Mouse (Mus musculus) neural tube, embryonic 14.5 days (tissue): ENCODE measurements around the gene Dus1l. TPM values are rescaled to one million over a fixed set of nuclear protein-coding genes. Genes with fewer than 3 reads are reported as not detected.
A peak's percentile ranks its signal among the peaks of the same experiment; 100 is the strongest.
"Not testable (repeated sequence)": the region's sequence is repeated elsewhere in the genome, so short reads cannot be mapped to it uniquely, and the experiment has no call there.

Experiments used
- ATAC-seq: fragments of 200-750 bp; cut with Nextera tagmentation; 2 replicates; pipeline ENCODE4 v1.8.0; 2017; ENCODE audit warnings: low read depth, mild to moderate bottlenecking, moderate TSS enrichment, moderate library complexity
- H3K27ac ChIP-seq: fragments of 300-500 bp; sonication (generic); 2 replicates; pipeline ENCODE4 v1.5.1; 2014; ENCODE audit warnings: low read depth, mild to moderate bottlenecking, control low read depth, low read length, moderate library complexity, mixed read lengths
- H3K27me3 ChIP-seq: fragments of 300-500 bp; sonication (generic); 2 replicates; pipeline ENCODE4 v1.6.1; 2014; ENCODE audit warnings: low read length; ENCODE audit not compliant: control insufficient read depth, insufficient read depth
- H3K36me3 ChIP-seq: fragments of 300-500 bp; sonication (generic); 2 replicates; pipeline ENCODE4 v1.6.1; 2014; ENCODE audit warnings: low read length, mixed read lengths; ENCODE audit not compliant: control insufficient read depth, insufficient read depth
- H3K4me1 ChIP-seq: fragments of 300-500 bp; sonication (generic); 2 replicates; pipeline ENCODE4 v1.6.1; 2014; ENCODE audit warnings: low read length; ENCODE audit not compliant: control insufficient read depth, insufficient read depth
- H3K4me2 ChIP-seq: fragments of 300-500 bp; sonication (generic); 2 replicates; pipeline ENCODE4 v1.6.1; 2014; ENCODE audit warnings: mild to moderate bottlenecking, low read depth, low read length, control low read depth
- H3K4me3 ChIP-seq: fragments of 300-500 bp; sonication (generic); 2 replicates; pipeline ENCODE4 v1.5.1; 2014; ENCODE audit warnings: low read depth, low read length, control low read depth, mixed read lengths
- H3K9ac ChIP-seq: fragments of 300-500 bp; sonication (generic); replicated peaks from 2 replicates; pipeline ENCODE4 v1.6.1; 2014; ENCODE audit warnings: low read depth, mild to moderate bottlenecking, control low read depth, low read length, mixed read lengths
- H3K9me3 ChIP-seq: fragments of 300-500 bp; sonication (generic); 2 replicates; pipeline ENCODE4 v1.6.1; 2016; ENCODE audit warnings: low read length; ENCODE audit not compliant: control insufficient read depth
- WGBS: fragments of 180-500 bp; shearing (Covaris S2); extraction: QIAGEN DNeasy Blood & Tissue Kit; methylation state at CpG from one replicate; pipeline ENCODE4 v1.1.7; 2014; 5-methylcytosine and 5-hydroxymethylcytosine counted together
- polyA plus RNA-seq: library from polyadenylated mRNA; unstranded; fragments of >200 nt; fragmentation: Nextera tagmentation; extraction: Ambion mirVana; gene quantifications from 2 replicates; pipeline ENCODE4 v1.2.1, GENCODE M21; 2014

Gene Dus1l
- polyA plus RNA-seq, 1 experiment from 2014 or later, result 44.8 TPM

DNA sequence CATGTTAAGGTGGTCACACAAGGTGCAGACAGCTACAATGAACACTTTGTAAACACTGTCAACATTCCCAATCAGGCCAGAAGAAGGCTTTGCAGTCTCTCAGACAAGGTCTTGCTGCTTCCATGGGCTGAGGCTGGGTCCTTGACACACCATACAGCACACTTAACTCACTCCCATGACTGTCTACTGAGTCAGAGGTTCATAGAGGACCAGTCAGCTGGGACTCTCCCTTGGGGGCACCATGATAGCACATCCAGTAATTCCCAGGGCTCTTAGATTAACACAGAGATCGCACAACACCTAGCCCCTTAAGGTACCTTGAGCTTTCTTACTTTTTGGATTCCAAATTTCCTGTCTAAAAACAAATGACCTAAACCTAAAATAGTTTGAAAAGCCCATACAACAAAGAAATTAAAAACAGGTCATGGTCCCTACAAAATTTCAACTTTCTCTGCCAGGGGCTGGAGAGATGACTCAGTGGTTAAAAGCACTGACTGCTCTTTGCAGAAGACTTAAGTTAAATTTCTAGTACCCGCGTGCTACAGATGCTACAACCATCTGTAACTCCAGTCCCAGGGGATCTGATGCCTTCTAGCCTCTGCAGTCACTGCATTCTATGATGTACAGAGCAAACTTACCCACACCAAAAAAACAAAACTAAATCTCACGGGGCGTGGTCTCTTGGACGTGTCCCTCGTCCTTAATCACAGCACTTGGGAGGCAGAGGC, 22.6 kb downstream of the Dus1l start:
- H3K27me3 ChIP-seq, result no peaks in the 10 kb centered on the region
- ATAC-seq, result no peak
- no peak overlapping the region for H3K4me2 ChIP-seq

DNA sequence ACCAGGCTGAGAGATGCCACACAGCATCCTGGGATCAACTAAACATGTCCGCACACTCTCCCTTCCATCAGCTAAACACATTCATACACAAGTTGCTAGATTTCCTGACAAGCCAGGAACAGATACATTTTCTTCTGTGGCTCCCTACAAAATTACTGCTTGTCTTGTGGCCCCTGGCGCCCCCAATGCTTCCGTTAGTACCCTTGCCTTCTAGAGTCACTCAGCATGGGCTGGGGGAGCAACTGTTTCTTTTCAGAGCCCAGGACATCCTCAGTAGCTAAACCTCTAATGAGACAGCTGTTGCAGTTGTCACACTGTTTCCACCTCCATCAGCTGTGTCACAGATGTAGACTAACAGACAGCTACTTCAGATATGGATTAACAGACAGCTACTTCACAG, 23.5 kb downstream of the Dus1l start:
- Histone ChIP-seq H3K27me3 (no peaks in the 10 kb centered on the region), H3K9me3 (no peaks in the 10 kb centered on the region), H3K4me1 (no peaks in the 10 kb centered on the region), H3K4me2 (no peak overlapping the region), H3K4me3 (no peak overlapping the region), H3K9ac (no peak overlapping the region), H3K27ac (no peak overlapping the region), H3K36me3 (no peaks in the 10 kb centered on the region)
- 77% methylated on average over 3 of the region's 3 CpGs for WGBS
- no peak for ATAC-seq

More for the DNA sequence above, 22.6 kb downstream of the Dus1l start:
- 90% methylated on average over 7 of the region's 7 CpGs for WGBS
- Histone ChIP-seq H3K36me3 (no peaks in the 10 kb centered on the region), H3K4me3 (no peak overlapping the region), H3K9ac (no peak overlapping the region), H3K27ac (no peak overlapping the region), H3K4me1 (no peaks in the 10 kb centered on the region), H3K9me3 (no peaks in the 10 kb centered on the region)

DNA sequence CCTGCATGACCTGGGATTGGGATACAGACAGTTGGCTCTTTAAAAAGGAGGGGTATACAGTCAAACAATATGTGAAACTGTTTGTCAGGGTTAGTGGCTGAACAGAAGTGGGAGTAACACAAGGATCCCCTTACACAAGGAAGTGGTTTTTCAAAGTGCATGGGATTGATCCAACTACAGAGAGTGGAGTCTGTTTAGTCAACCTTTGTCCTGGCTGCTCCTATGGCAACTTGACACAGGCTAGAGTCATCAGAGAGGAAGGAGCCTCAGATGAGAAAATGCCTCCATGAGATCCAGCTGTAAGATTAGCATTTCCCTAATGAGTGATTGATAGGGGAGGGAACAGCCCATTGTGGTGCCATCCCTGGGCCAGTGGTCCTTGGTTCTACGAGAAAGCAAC, 28.0 kb downstream of the Dus1l start:
- no peaks in the 10 kb centered on the region for H3K27me3 ChIP-seq
- no peak overlapping the region for H3K9ac ChIP-seq
- H3K4me2 ChIP-seq, result no peak overlapping the region
- no peaks in the 10 kb centered on the region for H3K36me3 ChIP-seq
- no peak overlapping the region for H3K4me3 ChIP-seq
- no peak for ATAC-seq
- no peaks in the 10 kb centered on the region for H3K4me1 ChIP-seq
- H3K9me3 ChIP-seq, result no peaks in the 10 kb centered on the region
- 63% methylated on average over 1 of the region's 1 CpGs for WGBS
- no peak overlapping the region for H3K27ac ChIP-seq

DNA sequence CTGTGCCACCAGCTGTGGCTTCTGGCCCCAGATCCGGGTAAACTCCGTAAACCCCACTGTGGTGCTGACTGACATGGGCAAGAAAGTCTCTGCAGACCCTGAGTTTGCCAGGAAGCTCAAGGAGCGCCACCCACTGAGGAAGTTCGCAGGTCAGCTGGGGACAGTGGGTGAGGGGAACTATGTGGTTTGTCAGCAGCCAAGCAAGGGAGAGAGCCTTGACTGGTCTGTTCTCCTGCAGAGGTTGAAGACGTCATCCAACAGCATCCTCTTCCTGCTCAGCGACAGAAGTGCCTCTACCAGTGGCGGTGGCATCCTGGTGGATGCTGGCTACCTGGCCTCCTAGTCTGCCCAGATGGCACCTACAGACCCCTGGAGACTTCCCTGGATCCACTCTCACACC, 29.2 kb downstream of the Dus1l start:
- H3K4me2 ChIP-seq, H3K4me3 ChIP-seq, H3K4me1 ChIP-seq, H3K9ac ChIP-seq, ATAC-seq, H3K36me3 ChIP-seq, H3K9me3 ChIP-seq, H3K27me3 ChIP-seq, H3K27ac ChIP-seq: not testable (repeated sequence)
- 86% methylated on average over 3 of the region's 7 CpGs for WGBS

DNA sequence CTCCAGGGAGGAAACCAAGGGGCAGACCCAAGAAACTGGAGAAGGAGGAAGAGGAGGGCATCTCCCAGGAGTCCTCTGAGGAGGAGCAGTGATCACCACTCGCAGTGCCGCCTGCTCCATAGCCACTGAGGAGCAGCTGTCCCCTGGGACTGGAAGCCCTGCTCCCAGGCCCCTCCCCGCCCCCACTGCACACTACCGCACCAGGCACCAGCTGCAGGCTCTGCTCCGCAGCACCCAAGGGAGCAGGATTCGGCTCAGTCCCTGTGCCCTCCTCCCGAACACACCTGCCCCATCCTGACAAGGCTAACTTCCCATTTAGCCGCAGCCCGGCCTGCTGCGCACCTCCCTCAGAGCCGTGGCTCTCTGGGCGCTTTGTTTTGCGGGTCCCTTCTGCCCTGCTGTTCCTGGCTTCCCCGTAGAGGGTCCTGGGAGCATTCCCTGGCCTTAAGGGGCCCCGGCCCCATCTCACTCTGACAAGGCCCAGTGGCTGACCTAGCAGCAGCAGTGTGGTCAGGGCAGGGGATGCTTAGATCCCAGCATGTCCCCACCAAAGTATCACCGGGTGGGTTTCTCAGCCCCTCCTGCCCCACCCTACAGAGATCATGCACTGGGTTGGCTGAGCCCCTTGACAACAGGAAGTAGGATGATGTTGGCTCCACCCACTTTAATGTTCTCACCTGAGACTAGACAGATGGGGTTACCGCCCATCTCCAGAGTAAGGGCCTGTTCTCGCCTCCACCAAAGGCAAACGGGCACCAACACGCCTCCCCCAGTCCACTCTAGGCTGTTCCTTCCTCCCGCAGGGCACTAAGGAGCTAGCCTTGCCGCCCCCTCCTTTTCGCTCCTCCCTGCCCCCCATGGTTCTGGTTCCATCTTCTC, 32.8 kb downstream of the Dus1l start:
- 0 out of 2 replicates have a peak, but pooled peaks have one; percentile 44 for ATAC-seq
- not testable (repeated sequence) for H3K4me1 ChIP-seq, H3K4me2 ChIP-seq, H3K4me3 ChIP-seq, H3K9ac ChIP-seq, H3K9me3 ChIP-seq, H3K36me3 ChIP-seq, H3K27ac ChIP-seq, H3K27me3 ChIP-seq
- WGBS, result 4% methylated on average over 8 of the region's 23 CpGs

DNA sequence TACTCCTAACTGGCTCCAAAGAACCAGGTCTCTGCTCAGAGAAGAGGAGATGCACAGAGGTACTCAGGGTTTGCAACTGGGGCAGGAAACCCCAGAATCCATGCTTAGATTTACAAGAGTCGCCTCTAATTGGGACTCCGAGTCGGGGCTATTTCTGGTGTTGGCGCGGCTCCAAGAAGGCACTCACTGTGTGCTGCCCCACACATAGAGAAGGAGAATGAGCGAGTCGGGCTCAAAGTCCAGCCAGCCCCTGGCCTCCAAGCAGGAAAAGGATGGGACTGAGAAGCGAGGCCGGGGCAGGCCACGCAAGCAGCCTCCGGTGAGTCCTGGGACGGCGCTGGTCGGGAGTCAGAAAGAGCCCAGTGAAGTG, 33.5 kb downstream of the Dus1l start, which contains the start of gene Hmga1b:
Hmga1b (plus strand) TSS at position 123 of the 370 bp plus-strand sequence.
- H3K36me3 ChIP-seq, H3K27me3 ChIP-seq, H3K4me2 ChIP-seq, H3K4me3 ChIP-seq, H3K9ac ChIP-seq, H3K27ac ChIP-seq, H3K9me3 ChIP-seq, H3K4me1 ChIP-seq, ATAC-seq: not testable (repeated sequence)
- 20% methylated on average over 14 of the region's 14 CpGs for WGBS

DNA sequence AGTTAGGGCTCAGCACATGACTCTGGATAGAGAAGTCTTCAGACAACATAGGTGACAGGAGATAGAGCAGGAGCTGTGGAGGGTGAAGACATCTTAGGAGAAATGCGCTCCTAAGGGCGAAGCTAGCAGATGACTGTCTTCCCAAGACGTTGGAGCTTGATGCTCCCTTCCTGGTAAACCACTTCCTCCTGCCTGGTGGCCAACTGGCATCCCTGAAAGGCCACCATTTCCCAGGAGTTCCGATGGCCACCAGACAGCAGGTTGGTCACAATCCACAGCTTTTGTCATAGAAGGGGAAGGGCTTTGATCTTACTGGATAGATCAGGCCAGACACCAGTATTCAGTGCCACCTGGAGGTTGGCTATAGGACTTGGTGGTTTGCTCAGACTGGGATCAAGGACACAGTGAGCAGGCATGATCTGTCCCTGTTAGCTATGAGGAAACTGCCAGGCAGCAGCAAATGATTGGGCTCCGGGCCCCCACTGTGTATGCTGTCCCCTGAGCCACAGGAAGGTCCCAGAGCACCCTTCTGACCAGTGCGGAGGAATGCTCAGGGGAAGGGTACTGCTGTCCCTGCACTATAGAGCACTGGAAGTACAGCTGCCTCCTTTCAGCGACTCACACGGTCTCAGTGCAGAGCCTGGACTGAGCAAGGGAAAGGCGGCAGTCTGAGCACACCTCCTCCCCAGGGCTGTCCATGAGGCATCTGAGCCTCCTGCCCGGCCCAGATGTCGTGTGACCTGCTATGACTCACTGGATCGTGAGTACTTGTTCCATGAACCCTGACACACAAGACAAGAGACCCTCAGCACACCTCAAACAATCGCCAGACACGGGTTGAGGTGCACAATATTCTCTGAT, 34.2 kb downstream of the Dus1l start:
- Histone ChIP-seq H3K36me3 (no peaks in the 10 kb centered on the region), H3K4me2 (no peak overlapping the region), H3K4me1 (no peaks in the 10 kb centered on the region), H3K27me3 (no peaks in the 10 kb centered on the region), H3K9ac (no peak overlapping the region), H3K9me3 (no peaks in the 10 kb centered on the region), H3K27ac (no peak overlapping the region), H3K4me3 (no peak overlapping the region)
- no peak for ATAC-seq
- WGBS, result 73% methylated on average over 14 of the region's 14 CpGs

DNA sequence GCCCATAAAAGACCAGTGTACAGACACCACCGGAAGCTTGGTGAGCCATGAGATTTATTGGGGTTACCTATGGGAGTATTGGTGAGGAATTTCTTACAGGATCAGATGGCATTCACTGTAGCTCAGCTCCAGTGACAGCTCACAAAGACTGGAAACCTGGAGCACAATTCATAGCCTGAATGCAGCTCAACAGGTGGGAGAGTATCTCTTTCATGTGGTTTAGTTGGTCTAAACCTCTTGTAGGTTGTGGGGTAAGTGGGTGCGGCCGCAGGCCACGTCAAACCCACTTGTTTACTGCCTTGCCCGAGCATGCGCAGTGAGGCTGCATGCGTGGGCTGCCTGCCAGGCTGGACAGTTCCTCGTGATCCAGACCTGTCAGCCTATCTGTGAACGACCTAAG, 36.0 kb downstream of the Dus1l start:
- H3K27me3 ChIP-seq, result no peaks in the 10 kb centered on the region
- no peaks in the 10 kb centered on the region for H3K9me3 ChIP-seq
- no peaks in the 10 kb centered on the region for H3K36me3 ChIP-seq
- H3K4me3 ChIP-seq, result no peak overlapping the region
- no peak overlapping the region for H3K4me2 ChIP-seq
- ATAC-seq, result no peak
- H3K27ac ChIP-seq, result no peak overlapping the region
- 91% methylated on average over 9 of the region's 9 CpGs for WGBS
- H3K9ac ChIP-seq, result no peak overlapping the region
- no peaks in the 10 kb centered on the region for H3K4me1 ChIP-seq
